Mouse (Mus musculus) adipocyte (in vitro differentiated cells): Measurements from ENCODE around the gene Rps5.
"Not testable (repeated sequence)": the region's sequence is repeated elsewhere in the genome, so short reads cannot be mapped to it uniquely, and the experiment has no call there.

Experiments
- DNase-seq: peaks from one replicate; pipeline ENCODE4 v3.0.0-alpha.2; 2016; ENCODE audit warnings: low spot score

Gene Rps5

GRCm38 (mm10) chr7:12927693-12928589, 5.9 kb downstream of the Rps5 start:
- no peak for DNase-seq

- DNase-seq, result no peak
These were observed 11.6 kb downstream of the Rps5 start for GRCm38 (mm10) chr7:12933615-12934140.

GRCm38 (mm10) chr7:12934808-12935207, 12.7 kb downstream of the Rps5 start:
- DNase-seq, result no peak

GRCm38 (mm10) chr7:12937254-12937803, 15.2 kb downstream of the Rps5 start:
- DNase-seq, result not testable (repeated sequence)

- DNase-seq, result no peak
These were observed 18.5 kb downstream of the Rps5 start for GRCm38 (mm10) chr7:12940599-12940998.

GRCm38 (mm10) chr7:12943488-12943887, 21.4 kb downstream of the Rps5 start:
- DNase-seq, result no peak

GRCm38 (mm10) chr7:12949032-12949871, 27.2 kb downstream of the Rps5 start:
- peak; percentile 67 for DNase-seq

GRCm38 (mm10) chr7:12949872-12950229, 27.8 kb downstream of the Rps5 start:
- no peak for DNase-seq

GRCm38 (mm10) chr7:12954896-12955295, 32.8 kb downstream of the Rps5 start:
- no peak for DNase-seq

GRCm38 (mm10) chr7:12957511-12957910, 35.4 kb downstream of the Rps5 start:
- no peak for DNase-seq

- no peak for DNase-seq
These were observed 36.9 kb downstream of the Rps5 start for GRCm38 (mm10) chr7:12958948-12959347.

- DNase-seq, result no peak
These were observed 37.6 kb downstream of the Rps5 start for GRCm38 (mm10) chr7:12959718-12960117.

GRCm38 (mm10) chr7:12961511-12962141, 39.5 kb downstream of the Rps5 start:
- peak; percentile 91 for DNase-seq

- peak; percentile 86 for DNase-seq
These were observed 43.6 kb downstream of the Rps5 start, which contains the start of gene Zfp324 for GRCm38 (mm10) chr7:12965678-12966091. Gene Zfp324, plus strand, starts transcription at chr7:12965838.

- peak; percentile 34 for DNase-seq
These were observed 44.2 kb downstream of the Rps5 start for GRCm38 (mm10) chr7:12966104-12966845.

GRCm38 (mm10) chr7:12970906-12971305, 48.8 kb downstream of the Rps5 start:
- DNase-seq, result no peak
